Mouse (Mus musculus) 3134 (cell line): ENCODE data around the gene Wbp2.

ENCODE experiments used
- DNase-seq: peaks from one replicate; pipeline ENCODE4 v3.0.0-alpha.2; 2011; ENCODE audit warnings: low spot score; ENCODE audit not compliant: insufficient read length; ENCODE audit errors: extremely low read depth

Wbp2 gene

GRCm38 (mm10) chr11:116064187-116064867 lies 22.5 kb downstream of the Wbp2 start:
- DNase-seq: no peak

- DNase-seq: no peak
Observed at GRCm38 (mm10) chr11:116063562-116063961, 23.2 kb downstream of the Wbp2 start.

- no peak for DNase-seq
Observed at GRCm38 (mm10) chr11:116062521-116062920, 24.3 kb downstream of the Wbp2 start.

GRCm38 (mm10) chr11:116061641-116062415 lies 25.0 kb downstream of the Wbp2 start:
- DNase-seq: no peak

GRCm38 (mm10) chr11:116060596-116060995 lies 26.2 kb downstream of the Wbp2 start:
- DNase-seq: no peak

- no peak for DNase-seq
Observed at GRCm38 (mm10) chr11:116059691-116060025, 27.1 kb downstream of the Wbp2 start.

- no peak for DNase-seq
Observed at GRCm38 (mm10) chr11:116058868-116059690, 27.7 kb downstream of the Wbp2 start.

GRCm38 (mm10) chr11:116058022-116058614 lies 28.7 kb downstream of the Wbp2 start:
- DNase-seq: no peak

GRCm38 (mm10) chr11:116057237-116057881 lies 29.4 kb downstream of the Wbp2 start:
- DNase-seq: no peak

GRCm38 (mm10) chr11:116055873-116056272 lies 30.9 kb downstream of the Wbp2 start:
- DNase-seq: no peak

GRCm38 (mm10) chr11:116053510-116054229 lies 33.1 kb downstream of the Wbp2 start:
- DNase-seq: no peak

GRCm38 (mm10) chr11:116050196-116050595 lies 36.6 kb downstream of the Wbp2 start:
- DNase-seq: no peak

- DNase-seq: no peak
Observed at GRCm38 (mm10) chr11:116049610-116050009, 37.2 kb downstream of the Wbp2 start.

GRCm38 (mm10) chr11:116045173-116045572 lies 41.6 kb downstream of the Wbp2 start:
- DNase-seq: no peak

GRCm38 (mm10) chr11:116043286-116043685 lies 43.5 kb downstream of the Wbp2 start:
- no peak for DNase-seq

- no peak for DNase-seq
Observed at GRCm38 (mm10) chr11:116042372-116043138, 44.2 kb downstream of the Wbp2 start.

- DNase-seq: no peak
Observed at GRCm38 (mm10) chr11:116041833-116042232, 45.0 kb downstream of the Wbp2 start.

- no peak for DNase-seq
Observed at GRCm38 (mm10) chr11:116040593-116040992, 46.2 kb downstream of the Wbp2 start.

GRCm38 (mm10) chr11:116037826-116038225 lies 49.0 kb downstream of the Wbp2 start:
- no peak for DNase-seq
